Mouse (Mus musculus) NIH3T3 (cell line): ENCODE data around the gene Dnali1.
A peak's percentile ranks its signal among the peaks of the same experiment; 100 is the strongest.

Experiments
- DNase-seq: peaks from one replicate; pipeline ENCODE4 v3.0.0-alpha.2; 2012; ENCODE audit warnings: low read depth

The Dnali1 gene

GRCm38 (mm10) chr4:125065517-125066307 lies at the start of gene Dnali1:
TSS of gene Dnali1 (minus strand) at chr4:125065703.
- peak; percentile 84 for DNase-seq

DNA sequence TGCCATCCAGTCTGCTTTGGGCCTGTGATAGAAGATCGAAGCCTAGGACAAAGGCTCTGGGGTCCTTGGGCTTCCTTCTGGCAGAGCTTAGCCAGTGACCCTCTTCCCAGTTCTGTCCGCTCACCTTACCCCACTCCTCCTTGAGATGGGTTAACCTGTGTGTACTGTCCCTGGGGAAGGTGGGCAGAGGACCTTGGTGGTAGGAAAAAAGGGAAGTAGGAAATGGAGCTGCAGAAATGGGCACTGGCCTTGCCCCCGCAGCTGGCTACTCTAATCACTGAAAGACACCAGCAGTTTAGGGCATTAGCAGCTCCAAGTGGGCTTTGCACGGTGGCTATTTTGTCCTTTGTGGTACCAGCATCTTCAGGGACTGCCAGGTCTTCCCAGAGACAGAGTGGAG lies 49.6 kb upstream of the Dnali1 start:
- no peak for DNase-seq

GRCm38 (mm10) chr4:125114638-125115037 lies 49.1 kb upstream of the Dnali1 start:
- peak; percentile 95 for DNase-seq

DNA sequence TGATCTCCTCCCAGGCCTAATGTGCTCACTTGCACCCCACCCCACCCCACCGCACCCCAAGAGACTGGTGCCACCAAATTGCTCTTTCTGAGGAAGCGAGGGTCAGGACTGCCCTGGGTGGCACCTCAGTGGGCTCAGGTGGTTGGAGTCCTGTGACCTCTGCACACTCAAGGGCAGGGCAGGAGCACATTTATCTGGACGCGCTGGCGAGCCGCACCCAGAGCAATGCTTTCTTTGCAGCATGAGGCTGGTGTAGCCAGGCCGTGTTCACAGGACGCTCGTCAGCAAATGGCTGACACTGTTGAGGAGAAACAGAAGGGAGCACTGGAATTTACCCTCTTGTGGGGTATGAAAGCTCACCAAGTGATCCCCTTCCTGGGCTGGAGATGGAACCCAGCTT lies 39.9 kb upstream of the Dnali1 start:
- no peak for DNase-seq

GRCm38 (mm10) chr4:125101334-125101733 lies 35.8 kb upstream of the Dnali1 start:
- DNase-seq: no peak

DNA sequence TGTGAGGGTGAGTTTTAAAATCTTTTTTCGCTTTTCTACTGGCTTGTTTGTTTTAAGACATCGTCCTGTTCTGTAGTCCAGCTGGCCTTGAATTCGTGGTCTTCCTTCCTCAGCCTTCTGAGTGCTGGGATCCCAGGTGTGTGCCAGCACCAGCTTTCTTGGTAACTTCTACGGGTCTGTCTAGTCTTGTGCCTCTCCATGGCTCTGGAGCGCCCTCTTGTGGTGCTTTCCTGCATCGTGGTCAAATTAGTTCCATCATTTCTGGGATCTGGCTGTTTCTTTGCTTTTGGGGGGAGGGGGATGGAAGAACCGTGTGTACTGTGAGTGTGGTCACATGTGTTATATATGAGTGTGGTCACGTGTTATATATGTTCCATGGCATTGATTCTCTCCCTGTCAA lies 34.0 kb upstream of the Dnali1 start:
- peak; percentile 95 for DNase-seq

DNA sequence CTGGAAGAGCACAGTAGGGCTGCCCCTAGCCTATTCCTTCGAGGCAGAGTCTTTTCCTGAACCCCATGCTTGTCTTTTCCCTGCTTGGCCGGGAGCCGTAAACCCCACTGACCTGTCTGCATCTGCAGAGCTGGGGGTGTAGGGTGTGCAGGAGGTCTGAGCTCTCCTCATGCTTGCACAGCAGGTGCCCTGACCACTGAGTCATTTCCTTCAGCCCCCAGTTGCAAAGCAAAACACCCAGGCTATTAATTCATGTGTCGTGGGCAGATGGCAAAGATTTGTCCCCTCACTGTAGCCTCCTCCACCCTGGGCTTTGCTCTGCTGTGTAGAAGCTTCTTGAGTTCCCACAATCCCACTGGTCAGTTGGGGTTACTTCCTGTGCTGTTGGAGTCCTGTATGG lies 31.9 kb upstream of the Dnali1 start:
- DNase-seq: no peak

- peak; percentile 76 for DNase-seq
These were observed 30.6 kb upstream of the Dnali1 start for GRCm38 (mm10) chr4:125096066-125096465.

GRCm38 (mm10) chr4:125093031-125093430 lies 27.5 kb upstream of the Dnali1 start:
- DNase-seq: no peak

GRCm38 (mm10) chr4:125085346-125085841 lies 19.9 kb upstream of the Dnali1 start:
- no peak for DNase-seq

- DNase-seq: peak; percentile 97
These were observed 19.2 kb upstream of the Dnali1 start, which contains the start of gene Meaf6 for GRCm38 (mm10) chr4:125084403-125085345. TSS of gene Meaf6 (plus strand) at chr4:125085134.

- DNase-seq: no peak
These were observed 13.2 kb upstream of the Dnali1 start for GRCm38 (mm10) chr4:125078698-125079097.

DNA sequence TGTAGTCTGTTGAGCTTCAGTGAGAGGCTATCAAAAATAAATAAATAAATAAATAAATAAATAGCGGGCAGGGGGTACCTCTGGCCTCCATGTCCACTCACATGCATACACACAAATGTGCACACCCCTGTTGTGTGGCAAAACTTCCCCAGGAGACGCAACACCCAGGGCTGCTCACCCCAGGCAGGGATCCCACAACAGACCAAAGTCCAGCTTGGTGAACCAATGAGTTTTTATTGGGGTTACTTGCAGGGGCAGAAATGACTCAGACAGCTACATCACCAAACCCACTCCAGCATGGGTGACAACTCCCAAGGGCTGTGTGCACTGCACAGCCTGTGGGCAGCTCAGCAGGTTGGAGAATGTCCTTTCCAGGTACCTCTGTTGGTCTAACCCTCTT lies 12.2 kb upstream of the Dnali1 start:
- no peak for DNase-seq

DNA sequence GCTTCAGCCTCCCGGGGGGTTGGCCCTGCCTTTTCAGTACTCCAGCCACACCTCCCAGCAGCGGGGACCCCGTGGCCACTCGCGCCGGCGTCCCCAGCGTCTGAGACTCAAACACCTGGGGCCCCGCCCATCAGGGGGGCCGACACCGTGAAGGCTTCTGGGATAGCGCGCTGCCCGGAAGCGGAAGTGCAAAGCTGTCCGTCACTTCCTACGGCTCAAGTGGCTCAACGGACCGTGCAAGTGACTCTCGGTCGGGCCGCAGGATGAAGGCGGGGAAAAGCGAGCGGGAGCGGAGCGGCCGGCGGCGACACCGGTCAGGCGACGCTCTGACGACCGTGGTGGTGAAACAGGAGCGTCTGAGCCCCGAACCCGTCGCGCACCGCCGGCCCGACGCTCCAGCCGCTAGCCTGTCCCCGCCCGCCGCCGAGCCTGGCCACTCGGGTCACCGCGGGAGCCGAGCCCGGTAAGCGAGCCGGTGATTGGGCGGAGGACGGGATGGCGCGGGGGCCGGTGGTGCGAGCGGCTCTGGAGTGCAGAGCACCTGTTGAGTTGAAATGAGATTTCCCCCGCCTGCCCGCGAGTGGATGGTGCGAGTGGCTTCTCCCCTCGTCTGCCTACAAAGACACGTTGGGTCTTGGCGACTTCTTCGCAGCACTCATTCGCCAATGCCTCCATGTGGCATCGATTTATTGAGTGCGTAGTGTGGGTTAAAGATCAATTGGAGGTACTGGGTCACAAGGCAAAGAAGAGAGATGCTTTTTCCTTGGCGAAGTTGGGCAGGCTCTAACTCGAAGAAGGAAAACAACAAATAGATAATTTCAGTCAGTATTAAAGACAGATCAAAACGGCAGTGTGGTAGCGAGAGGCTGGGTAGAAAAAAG lies 1.2 kb upstream of the Dnali1 start, which contains the start of gene Snip1:
Gene Snip1 (plus strand): TSS at position 183 of the 881 bp plus-strand sequence.
- DNase-seq: peak; percentile 95

- no peak for DNase-seq
These were observed 1.7 kb downstream of the Dnali1 start for GRCm38 (mm10) chr4:125063829-125064228.

GRCm38 (mm10) chr4:125059025-125059424 lies 6.5 kb downstream of the Dnali1 start:
- DNase-seq: peak; percentile 87

DNA sequence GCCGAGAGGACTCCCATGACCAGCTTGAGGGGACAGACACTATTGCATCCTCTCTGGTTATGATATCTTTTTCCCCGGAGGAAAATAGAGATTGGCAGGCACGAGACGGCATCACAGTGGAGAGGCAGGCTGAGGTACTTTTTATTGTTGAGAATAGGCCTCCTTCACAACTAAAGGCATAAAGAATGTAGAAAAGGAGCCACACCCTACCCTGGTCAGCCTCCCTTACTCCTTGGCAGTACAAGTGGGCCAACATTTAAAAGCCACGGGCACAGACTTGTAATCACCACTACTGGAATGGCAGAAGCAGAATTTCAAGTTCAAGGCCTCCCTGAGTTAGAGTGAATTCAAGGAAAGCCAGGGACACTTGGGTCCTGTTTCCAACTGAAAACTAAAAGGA lies 7.5 kb downstream of the Dnali1 start:
- DNase-seq: no peak

- DNase-seq: peak; percentile 62
These were observed 8.2 kb downstream of the Dnali1 start for GRCm38 (mm10) chr4:125057273-125057672.

DNA sequence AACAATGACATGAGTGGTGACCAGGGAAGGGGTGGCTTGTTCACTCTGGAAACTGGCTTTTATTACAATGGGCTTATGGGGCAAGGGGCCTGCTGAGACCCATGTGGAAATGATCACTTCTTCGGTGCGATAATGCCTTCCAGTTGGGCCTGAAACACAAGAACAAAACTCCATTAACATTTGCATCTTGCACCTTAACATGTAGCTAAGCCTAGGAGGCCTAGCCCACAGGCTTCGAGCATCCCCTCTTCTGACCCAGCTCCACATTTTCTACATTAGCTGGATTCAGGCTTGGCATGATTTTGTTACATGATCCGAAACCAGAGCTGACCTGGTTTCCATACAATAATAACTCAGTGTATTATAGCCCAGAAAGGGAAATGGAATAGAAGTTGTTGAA lies 9.0 kb downstream of the Dnali1 start:
- no peak for DNase-seq

DNA sequence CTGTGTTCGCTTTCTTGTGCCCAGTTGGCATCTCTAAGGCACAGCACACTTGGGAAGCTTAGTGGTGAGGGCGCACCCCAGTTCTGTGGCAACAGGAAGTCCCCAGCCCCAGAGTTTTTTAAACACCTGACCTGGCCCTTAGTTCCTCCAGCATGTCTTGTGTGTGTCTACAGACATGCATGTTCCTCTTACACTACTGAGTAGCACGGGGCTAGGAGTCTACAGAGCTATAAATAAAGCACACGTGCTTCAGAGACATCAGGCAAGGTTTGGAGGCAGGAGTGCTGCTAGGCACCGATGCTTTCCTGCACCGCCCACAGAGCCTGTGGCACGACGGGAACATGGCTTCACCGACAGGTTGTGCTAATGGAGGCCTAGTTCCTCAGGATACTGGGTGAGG lies 10.1 kb downstream of the Dnali1 start:
- DNase-seq: no peak

DNA sequence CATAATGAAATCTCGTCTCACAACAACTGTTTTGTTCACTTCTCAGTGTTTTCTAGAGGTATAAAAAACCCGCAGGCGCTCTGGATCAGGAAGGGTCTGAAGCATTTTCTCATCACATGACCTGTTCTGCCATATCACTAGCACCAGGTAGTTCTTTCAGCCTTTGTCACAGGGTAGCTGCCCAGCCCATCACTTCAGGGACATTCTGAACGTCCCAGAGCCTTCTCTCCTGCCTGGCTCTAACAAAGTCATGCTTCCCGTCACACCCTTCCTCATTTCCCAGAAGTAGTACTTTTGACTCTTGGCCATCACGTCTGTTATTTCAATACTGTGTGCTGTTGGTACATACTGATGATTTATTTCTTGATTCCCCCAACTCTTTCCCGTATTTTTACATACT lies 21.0 kb downstream of the Dnali1 start:
- DNase-seq: no peak

- DNase-seq: peak; percentile 87
These were observed 31.2 kb downstream of the Dnali1 start for GRCm38 (mm10) chr4:125034341-125034740.
